8 mouse cellular contexts compared by ENCODE assay signal in genomic region chr9:100546594-100546910, GRCm38 (mm10). TPM values are rescaled to one million over a fixed set of nuclear protein-coding genes. Genes with fewer than 3 reads are reported as not detected.
DNase-seq lines count a peak whose midpoint lies in the region; ATAC-seq and TF ChIP-seq lines count a peak whose summit lies in the region.

No protein-coding gene starts in this region.

- peak overlapping the region; percentile 76 for H3K4me2 ChIP-seq in heart, embryonic 11.5 days
- peak overlapping the region; percentile 72 for H3K4me2 ChIP-seq in limb, embryonic 15.5 days
- peak overlapping the region; percentile 83 for H3K4me2 ChIP-seq in neural tube, embryonic 15.5 days

- ATAC-seq in heart, embryonic 11.5 days (replicated peaks; ENCODE audit: insufficient number of reproducible peaks, low FRiP score, low TSS enrichment) = no peak
- ATAC-seq in limb, embryonic 15.5 days (ENCODE audit: insufficient number of reproducible peaks, low FRiP score, low TSS enrichment, low read depth) = no peak; the same call in 1 of the 2 replicates
- peak; percentile 27; the same call in 1 of the 2 replicates for ATAC-seq in neural tube, embryonic 15.5 days (ENCODE audit: low FRiP score)

- peak overlapping the region; percentile 94 for H3K9ac ChIP-seq in heart, embryonic 11.5 days (ENCODE audit: low read depth, low read length)
- peak overlapping the region; percentile 83 for H3K9ac ChIP-seq in ES-E14 (ENCODE audit: insufficient read depth, low read depth, low read length, poor library complexity, severe bottlenecking)
- peak overlapping the region; percentile 60 for H3K9ac ChIP-seq in limb, embryonic 15.5 days
- H3K9ac ChIP-seq in neural tube, embryonic 15.5 days (replicated peaks) = peak overlapping the region; percentile 74

- H3K27me3 ChIP-seq in heart, embryonic 11.5 days (ENCODE audit: control insufficient read depth, insufficient read depth, low read length) = no peaks in the 10 kb centered on the region
- no peaks in the 10 kb centered on the region for H3K27me3 ChIP-seq in limb, embryonic 15.5 days
- H3K27me3 ChIP-seq in neural tube, embryonic 15.5 days (replicated peaks) = no peaks in the 10 kb centered on the region

- in situ Hi-C loops in ES-E14 (cut with MboI; ENCODE audit: low sequenced_read_pairs in 2 of 2, unreplicated experiment in 2 of 2) = no loop called here

- peak overlapping the region; percentile 84 for H3K4me3 ChIP-seq in heart, embryonic 11.5 days (ENCODE audit: low read depth, low read length)
- H3K4me3 ChIP-seq in ES-E14 (ENCODE audit: insufficient read depth in 1 of 2, low read depth in 1 of 2, low read length in 2 of 2, poor library complexity in 1 of 2, severe bottlenecking in 1 of 2) = peak overlapping the region; percentile 69 to 100
- peak overlapping the region; percentile 89 for H3K4me3 ChIP-seq in limb, embryonic 15.5 days
- H3K4me3 ChIP-seq in neural tube, embryonic 15.5 days (replicated peaks) = peak overlapping the region; percentile 95

- H3K36me3 ChIP-seq in heart, embryonic 11.5 days (ENCODE audit: control insufficient read depth, insufficient read depth, low read length) = peaks cover 3% of the 10 kb centered on the region; the same call in 1 of the 2 replicates
- H3K36me3 ChIP-seq in ES-E14 (ENCODE audit: control insufficient read depth, insufficient read depth, low read length, poor library complexity, severe bottlenecking) = no peaks in the 10 kb centered on the region
- H3K36me3 ChIP-seq in limb, embryonic 15.5 days = peaks cover 9% of the 10 kb centered on the region; the same call in 1 of the 2 replicates
- peaks cover 19% of the 10 kb centered on the region for H3K36me3 ChIP-seq in neural tube, embryonic 15.5 days

- peak overlapping the region; percentile 83 for H3K27ac ChIP-seq in heart, embryonic 11.5 days (ENCODE audit: low read depth, low read length)
- no peak overlapping the region for H3K27ac ChIP-seq in ES-E14 (ENCODE audit: insufficient read depth, low read depth, low read length, poor library complexity, severe bottlenecking)
- peak overlapping the region; percentile 93 for H3K27ac ChIP-seq in limb, embryonic 15.5 days
- H3K27ac ChIP-seq in neural tube, embryonic 15.5 days (replicated peaks) = peak overlapping the region; percentile 96

- H3K4me1 ChIP-seq in heart, embryonic 11.5 days (ENCODE audit: control insufficient read depth, insufficient read depth, low read length) = peaks cover 9% of the 10 kb centered on the region; the same call in 1 of the 2 replicates
- H3K4me1 ChIP-seq in ES-E14 (ENCODE audit: control insufficient read depth in 2 of 2, insufficient read depth in 2 of 2, low read length in 2 of 2, poor library complexity in 1 of 2) = peaks cover 0 to 2% of the 10 kb centered on the region in 2 experiments; a peak in 2 of 4 replicates
- H3K4me1 ChIP-seq in limb, embryonic 15.5 days = peaks cover 8% of the 10 kb centered on the region; the same call in 1 of the 2 replicates
- peaks cover 25% of the 10 kb centered on the region for H3K4me1 ChIP-seq in neural tube, embryonic 15.5 days

- peaks cover 9% of the 10 kb centered on the region for H3K9me3 ChIP-seq in heart, embryonic 11.5 days (replicated peaks; ENCODE audit: control insufficient read depth, low read length)
- no peaks in the 10 kb centered on the region; the same call in 1 of the 2 replicates for H3K9me3 ChIP-seq in ES-E14 (ENCODE audit: control insufficient read depth, insufficient read depth, low read depth, low read length)
- no peaks in the 10 kb centered on the region for H3K9me3 ChIP-seq in limb, embryonic 15.5 days
- H3K9me3 ChIP-seq in neural tube, embryonic 15.5 days (replicated peaks) = peaks cover 7% of the 10 kb centered on the region; the same call in 1 of the 2 replicates

- WGBS in heart, embryonic 11.5 days (ENCODE audit: insufficient replicate concordance) = 16% methylated on average over 9 of the region's 9 CpGs
- 6% methylated on average over 9 of the region's 9 CpGs for WGBS in limb, embryonic 15.5 days
- 8% methylated on average over 9 of the region's 9 CpGs for WGBS in neural tube, embryonic 15.5 days

- DNase-seq in heart, adult 8-10 months (ENCODE audit: low spot score) = no peak
- no peak for DNase-seq in ES-E14 (ENCODE audit: low read depth, low spot score)
- DNase-seq in fat pad, adult 2 months (ENCODE audit: extremely low read depth, low read depth, low spot score) = peak; percentile 96
- DNase-seq in layer of hippocampus, adult 9-11 months = no peak
- no peak for DNase-seq in layer of hippocampus, adult 18-20 months (ENCODE audit: low spot score in 2 of 2)

TF ChIP-seq in ES-E14, 5 proteins besides CTCF, POLR2A, EP300 and RAD21:
- TF ChIP-seq CHD2 (IDR thresholded peaks at IDR 0.05; ENCODE audit: low read depth, low read length) (no peak), MAFK (IDR thresholded peaks at IDR 0.05; ENCODE audit: insufficient read depth, low read depth, low read length) (no peak), ZNF384 (IDR thresholded peaks at IDR 0.05; ENCODE audit: low read depth, low read length) (no peak), ZC3H11A (IDR thresholded peaks at IDR 0.05; ENCODE audit: borderline replicate concordance, low read depth, low read length) (no peak), HCFC1 (IDR thresholded peaks at IDR 0.05; ENCODE audit: borderline replicate concordance, insufficient read depth, low read length) (no peak)

RNA-seq across cellular contexts. Expression of gene Nck1, which starts 0.6 kb away (rescaled TPM):
- 62.7 and 65.7 TPM in 2 replicates for polyA plus RNA-seq in heart, embryonic 11.5 days (2014; fragmentation: Nextera tagmentation; extraction: Ambion mirVana)
- total RNA-seq in heart, adult 8-10 months (2022) = 10 to 100 TPM; 37.5 to 45.2 (median 42.9) TPM
- total RNA-seq in ES-E14 (2012; rRNA removed) = 11.2 and 15.8 TPM in 2 replicates
- polyA plus RNA-seq in limb, embryonic 15.5 days (2015; fragmentation: Nextera tagmentation; extraction: Ambion mirVana) = 70.8 and 71.6 TPM in 2 replicates
- 61.9 and 66.2 TPM in 2 replicates for polyA plus RNA-seq in neural tube, embryonic 15.5 days (2015; fragmentation: Nextera tagmentation; extraction: Ambion mirVana)
- total RNA-seq in layer of hippocampus, adult 18-20 months (2021) = 10 to 100 TPM; 35.8 to 36.5 TPM

RNA-seq across cellular contexts. Expression of gene Slc35g2, which starts 24.3 kb away (rescaled TPM):
- 10.1 and 11.5 TPM in 2 replicates for polyA plus RNA-seq in heart, embryonic 11.5 days (2014; fragmentation: Nextera tagmentation; extraction: Ambion mirVana)
- total RNA-seq in heart, adult 8-10 months (2022) = 1 to 10 TPM; 2.8 to 4.0 (median 3.2) TPM
- total RNA-seq in ES-E14 (2012; rRNA removed) = 0.90 and 2.1 TPM in 2 replicates
- 2.6 and 3.1 TPM in 2 replicates for polyA plus RNA-seq in limb, embryonic 15.5 days (2015; fragmentation: Nextera tagmentation; extraction: Ambion mirVana)
- polyA plus RNA-seq in neural tube, embryonic 15.5 days (2015; fragmentation: Nextera tagmentation; extraction: Ambion mirVana) = 23.8 and 27.3 TPM in 2 replicates
- 10 to 100 TPM; 19.9 to 20.3 TPM for total RNA-seq in layer of hippocampus, adult 18-20 months (2021)

RNA-seq across cellular contexts. Expression of gene Stag1, which starts 51.0 kb away (rescaled TPM):
- 29.7 and 35.6 TPM in 2 replicates for polyA plus RNA-seq in heart, embryonic 11.5 days (2014; fragmentation: Nextera tagmentation; extraction: Ambion mirVana)
- total RNA-seq in heart, adult 8-10 months (2022) = 10 to 100 TPM; 20.8 to 31.7 (median 27.6) TPM
- total RNA-seq in ES-E14 (2012; rRNA removed) = 34.1 and 47.9 TPM in 2 replicates
- 37.9 and 46.2 TPM in 2 replicates for polyA plus RNA-seq in limb, embryonic 15.5 days (2015; fragmentation: Nextera tagmentation; extraction: Ambion mirVana)
- polyA plus RNA-seq in neural tube, embryonic 15.5 days (2015; fragmentation: Nextera tagmentation; extraction: Ambion mirVana) = 26.4 and 28.1 TPM in 2 replicates
- total RNA-seq in layer of hippocampus, adult 18-20 months (2021) = 10 to 100 TPM; 64.9 to 68.0 TPM

RNA-seq across cellular contexts. Expression of gene Il20rb, which starts 60.0 kb away (rescaled TPM):
- polyA plus RNA-seq in heart, embryonic 11.5 days (2014; fragmentation: Nextera tagmentation; extraction: Ambion mirVana) = 0.39 and 0.89 TPM in 2 replicates
- total RNA-seq in heart, adult 8-10 months (2022) = 1 to 10 TPM in 3 of 4 experiments, under 1 TPM in 1; 0.97 to 1.7 (median 1.2) TPM
- total RNA-seq in ES-E14 (2012; rRNA removed) = 3.3 and 3.7 TPM in 2 replicates
- 14.2 and 17.9 TPM in 2 replicates for polyA plus RNA-seq in limb, embryonic 15.5 days (2015; fragmentation: Nextera tagmentation; extraction: Ambion mirVana)
- 0.52 and 1.7 TPM in 2 replicates for polyA plus RNA-seq in neural tube, embryonic 15.5 days (2015; fragmentation: Nextera tagmentation; extraction: Ambion mirVana)
- total RNA-seq in layer of hippocampus, adult 18-20 months (2021) = 1 to 10 TPM; 3.9 to 4.2 TPM
